Mouse (Mus musculus): ENCODE measurements around the gene Dap. TPM values are rescaled to one million over a fixed set of nuclear protein-coding genes. Genes with fewer than 3 reads are reported as not detected.

The Dap gene
- 61.2 and 65.1 TPM in 2 replicates for polyA plus RNA-seq (2014; fragmentation: Nextera tagmentation; extraction: Ambion mirVana)

GRCm38 (mm10) chr15:31224135-31224761 lies at the start of gene Dap:
TSS of gene Dap (plus strand) at chr15:31224314.
- Histone ChIP-seq H3K27ac (ENCODE audit: low read depth, low read length) (peak within 1 kb of the TSS; percentile 62), H3K4me1 (ENCODE audit: control insufficient read depth, insufficient read depth, low read length) (peaks cover 4% of the 10 kb centered on the region; the same call in 1 of the 2 replicates), H3K36me3 (ENCODE audit: control insufficient read depth, insufficient read depth, low read length) (no peaks in the 10 kb centered on the region), H3K4me3 (ENCODE audit: low read depth, low read length) (peak within 1 kb of the TSS; percentile 79), H3K4me2 (peak within 1 kb of the TSS; percentile 83), H3K9ac (ENCODE audit: low read depth, low read length) (peak within 1 kb of the TSS; percentile 95), H3K9me3 (replicated peaks; ENCODE audit: control insufficient read depth, low read length) (no peaks in the 10 kb centered on the region), H3K27me3 (ENCODE audit: control insufficient read depth, insufficient read depth, low read length) (no peaks in the 10 kb centered on the region)
- ATAC-seq (replicated peaks; ENCODE audit: insufficient number of reproducible peaks, low FRiP score, low TSS enrichment): peak; percentile 97
- under 1% methylated on average over 61 of the region's 67 CpGs for WGBS (ENCODE audit: insufficient replicate concordance)

GRCm38 (mm10) chr15:31176566-31176965 lies 47.5 kb upstream of the Dap start:
- H3K4me2 ChIP-seq: no peak overlapping the region
- H3K4me3 ChIP-seq (ENCODE audit: low read depth, low read length): no peak overlapping the region
- no peaks in the 10 kb centered on the region for H3K9me3 ChIP-seq (replicated peaks; ENCODE audit: control insufficient read depth, low read length)
- ATAC-seq (replicated peaks; ENCODE audit: insufficient number of reproducible peaks, low FRiP score, low TSS enrichment): no peak
- no peaks in the 10 kb centered on the region for H3K36me3 ChIP-seq (ENCODE audit: control insufficient read depth, insufficient read depth, low read length)
- 56% methylated on average over 8 of the region's 8 CpGs for WGBS (ENCODE audit: insufficient replicate concordance)
- H3K4me1 ChIP-seq (ENCODE audit: control insufficient read depth, insufficient read depth, low read length): no peaks in the 10 kb centered on the region
- no peak overlapping the region for H3K27ac ChIP-seq (ENCODE audit: low read depth, low read length)
- no peak overlapping the region for H3K9ac ChIP-seq (ENCODE audit: low read depth, low read length)
- no peaks in the 10 kb centered on the region for H3K27me3 ChIP-seq (ENCODE audit: control insufficient read depth, insufficient read depth, low read length)

GRCm38 (mm10) chr15:31184651-31185443 lies 39.3 kb upstream of the Dap start:
- Histone ChIP-seq H3K27ac (ENCODE audit: low read depth, low read length) (no peak overlapping the region), H3K36me3 (ENCODE audit: control insufficient read depth, insufficient read depth, low read length) (no peaks in the 10 kb centered on the region), H3K9me3 (replicated peaks; ENCODE audit: control insufficient read depth, low read length) (no peaks in the 10 kb centered on the region), H3K27me3 (ENCODE audit: control insufficient read depth, insufficient read depth, low read length) (no peaks in the 10 kb centered on the region), H3K4me3 (ENCODE audit: low read depth, low read length) (no peak overlapping the region), H3K4me1 (ENCODE audit: control insufficient read depth, insufficient read depth, low read length) (no peaks in the 10 kb centered on the region; the same call in 1 of the 2 replicates), H3K9ac (ENCODE audit: low read depth, low read length) (no peak overlapping the region), H3K4me2 (no peak overlapping the region)
- 58% methylated on average over 12 of the region's 12 CpGs for WGBS (ENCODE audit: insufficient replicate concordance)
- ATAC-seq (replicated peaks; ENCODE audit: insufficient number of reproducible peaks, low FRiP score, low TSS enrichment): no peak

GRCm38 (mm10) chr15:31185506-31185905 lies 38.6 kb upstream of the Dap start:
- Histone ChIP-seq H3K4me2 (no peak overlapping the region), H3K27ac (ENCODE audit: low read depth, low read length) (no peak overlapping the region), H3K27me3 (ENCODE audit: control insufficient read depth, insufficient read depth, low read length) (no peaks in the 10 kb centered on the region), H3K9ac (ENCODE audit: low read depth, low read length) (no peak overlapping the region), H3K4me3 (ENCODE audit: low read depth, low read length) (no peak overlapping the region), H3K4me1 (ENCODE audit: control insufficient read depth, insufficient read depth, low read length) (no peaks in the 10 kb centered on the region; the same call in 1 of the 2 replicates), H3K36me3 (ENCODE audit: control insufficient read depth, insufficient read depth, low read length) (no peaks in the 10 kb centered on the region), H3K9me3 (replicated peaks; ENCODE audit: control insufficient read depth, low read length) (no peaks in the 10 kb centered on the region)
- ATAC-seq (replicated peaks; ENCODE audit: insufficient number of reproducible peaks, low FRiP score, low TSS enrichment): no peak
- WGBS (ENCODE audit: insufficient replicate concordance): 70% methylated on average over 5 of the region's 5 CpGs

GRCm38 (mm10) chr15:31186371-31186901 lies 37.7 kb upstream of the Dap start:
- H3K4me2 ChIP-seq: no peak overlapping the region
- H3K36me3 ChIP-seq (ENCODE audit: control insufficient read depth, insufficient read depth, low read length): no peaks in the 10 kb centered on the region
- WGBS (ENCODE audit: insufficient replicate concordance): 81% methylated on average over 6 of the region's 6 CpGs
- H3K9me3 ChIP-seq (replicated peaks; ENCODE audit: control insufficient read depth, low read length): no peaks in the 10 kb centered on the region
- ATAC-seq (replicated peaks; ENCODE audit: insufficient number of reproducible peaks, low FRiP score, low TSS enrichment): no peak
- H3K4me1 ChIP-seq (ENCODE audit: control insufficient read depth, insufficient read depth, low read length): no peaks in the 10 kb centered on the region; the same call in 1 of the 2 replicates
- H3K27ac ChIP-seq (ENCODE audit: low read depth, low read length): no peak overlapping the region; the same call in 1 of the 2 replicates
- H3K27me3 ChIP-seq (ENCODE audit: control insufficient read depth, insufficient read depth, low read length): no peaks in the 10 kb centered on the region
- H3K4me3 ChIP-seq (ENCODE audit: low read depth, low read length): no peak overlapping the region
- H3K9ac ChIP-seq (ENCODE audit: low read depth, low read length): no peak overlapping the region

- Histone ChIP-seq H3K9ac (ENCODE audit: low read depth, low read length) (no peak overlapping the region), H3K4me1 (ENCODE audit: control insufficient read depth, insufficient read depth, low read length) (no peaks in the 10 kb centered on the region), H3K27me3 (ENCODE audit: control insufficient read depth, insufficient read depth, low read length) (no peaks in the 10 kb centered on the region), H3K27ac (ENCODE audit: low read depth, low read length) (no peak overlapping the region), H3K4me3 (ENCODE audit: low read depth, low read length) (no peak overlapping the region), H3K36me3 (ENCODE audit: control insufficient read depth, insufficient read depth, low read length) (no peaks in the 10 kb centered on the region), H3K4me2 (no peak overlapping the region), H3K9me3 (replicated peaks; ENCODE audit: control insufficient read depth, low read length) (no peaks in the 10 kb centered on the region)
- no peak for ATAC-seq (replicated peaks; ENCODE audit: insufficient number of reproducible peaks, low FRiP score, low TSS enrichment)
- 88% methylated on average over 1 of the region's 1 CpGs for WGBS (ENCODE audit: insufficient replicate concordance)
Measured at GRCm38 (mm10) chr15:31192563-31192962, 31.6 kb upstream of the Dap start.

GRCm38 (mm10) chr15:31195776-31196175 lies 28.3 kb upstream of the Dap start:
- Histone ChIP-seq H3K4me1 (ENCODE audit: control insufficient read depth, insufficient read depth, low read length) (no peaks in the 10 kb centered on the region), H3K36me3 (ENCODE audit: control insufficient read depth, insufficient read depth, low read length) (no peaks in the 10 kb centered on the region), H3K27ac (ENCODE audit: low read depth, low read length) (no peak overlapping the region), H3K4me2 (no peak overlapping the region), H3K4me3 (ENCODE audit: low read depth, low read length) (no peak overlapping the region), H3K9me3 (replicated peaks; ENCODE audit: control insufficient read depth, low read length) (no peaks in the 10 kb centered on the region), H3K9ac (ENCODE audit: low read depth, low read length) (no peak overlapping the region), H3K27me3 (ENCODE audit: control insufficient read depth, insufficient read depth, low read length) (no peaks in the 10 kb centered on the region)
- 69% methylated on average over 6 of the region's 6 CpGs for WGBS (ENCODE audit: insufficient replicate concordance)
- no peak for ATAC-seq (replicated peaks; ENCODE audit: insufficient number of reproducible peaks, low FRiP score, low TSS enrichment)

- Histone ChIP-seq H3K9ac (ENCODE audit: low read depth, low read length) (no peak overlapping the region), H3K4me1 (ENCODE audit: control insufficient read depth, insufficient read depth, low read length) (no peaks in the 10 kb centered on the region), H3K4me2 (no peak overlapping the region), H3K27ac (ENCODE audit: low read depth, low read length) (no peak overlapping the region), H3K27me3 (ENCODE audit: control insufficient read depth, insufficient read depth, low read length) (no peaks in the 10 kb centered on the region), H3K9me3 (replicated peaks; ENCODE audit: control insufficient read depth, low read length) (no peaks in the 10 kb centered on the region), H3K4me3 (ENCODE audit: low read depth, low read length) (no peak overlapping the region), H3K36me3 (ENCODE audit: control insufficient read depth, insufficient read depth, low read length) (no peaks in the 10 kb centered on the region)
- 73% methylated on average over 9 of the region's 9 CpGs for WGBS (ENCODE audit: insufficient replicate concordance)
- no peak for ATAC-seq (replicated peaks; ENCODE audit: insufficient number of reproducible peaks, low FRiP score, low TSS enrichment)
Measured at GRCm38 (mm10) chr15:31207346-31208093, 16.6 kb upstream of the Dap start.
